Mouse (Mus musculus) forebrain, embryonic 11.5 days (tissue): ENCODE measurements at regions not wholly inside any gene's neighbourhood (a gene's known extent, or its start where the extent isn't known, plus 50 kb on each side); places are given as distances from the start of the nearest gene placed in this dataset.

Source experiments
- ATAC-seq: fragments of 200-750 bp; cut with Nextera tagmentation; replicated peaks from 2 replicates; pipeline ENCODE4 v1.8.0; 2017; ENCODE audit warnings: moderate TSS enrichment; ENCODE audit not compliant: low FRiP score
- DNase-seq: peaks from one replicate; pipeline ENCODE4 v3.0.0-alpha.2; 2017; ENCODE audit warnings: low spot score
- H3K27ac ChIP-seq: fragments of 300-500 bp; sonication (generic); 2 replicates; pipeline ENCODE4 v1.5.1; 2014; ENCODE audit warnings: low read depth, low read length
- H3K27me3 ChIP-seq: fragments of 300-500 bp; sonication (generic); 2 replicates; pipeline ENCODE4 v1.6.1; 2014; ENCODE audit warnings: mild to moderate bottlenecking, low read length, mixed read lengths; ENCODE audit not compliant: control insufficient read depth, insufficient read depth
- H3K36me3 ChIP-seq: fragments of 300-500 bp; sonication (generic); 2 replicates; pipeline ENCODE4 v1.6.1; 2014; ENCODE audit warnings: mild to moderate bottlenecking, low read length, moderate library complexity, mixed read lengths; ENCODE audit not compliant: control insufficient read depth, insufficient read depth
- H3K4me1 ChIP-seq: fragments of 300-500 bp; sonication (generic); replicated peaks from 2 replicates; pipeline ENCODE4 v1.6.1; 2014; ENCODE audit warnings: low read length, mixed read lengths; ENCODE audit not compliant: control insufficient read depth, insufficient read depth
- H3K4me2 ChIP-seq: fragments of 300-500 bp; sonication (generic); 2 replicates; pipeline ENCODE4 v1.6.1; 2014; ENCODE audit warnings: low read depth, mild to moderate bottlenecking, low read length, moderate library complexity, mixed read lengths; ENCODE audit not compliant: severe bottlenecking
- H3K4me3 ChIP-seq: fragments of 300-500 bp; sonication (generic); 2 replicates; pipeline ENCODE4 v1.5.1; 2014; ENCODE audit warnings: low read depth, low read length
- H3K9ac ChIP-seq: fragments of 300-500 bp; sonication (generic); 2 replicates; pipeline ENCODE4 v1.6.1; 2014; ENCODE audit warnings: low read length
- H3K9me3 ChIP-seq: fragments of 300-500 bp; sonication (generic); 2 replicates; pipeline ENCODE4 v1.6.1; 2016; ENCODE audit warnings: low read length, mixed read lengths; ENCODE audit not compliant: control insufficient read depth
- WGBS: fragments of 180-500 bp; shearing (Covaris S2); extraction: QIAGEN DNeasy Blood & Tissue Kit; methylation state at CpG from one replicate; pipeline ENCODE4 v1.1.7; 2014; 5-methylcytosine and 5-hydroxymethylcytosine counted together

DNA sequence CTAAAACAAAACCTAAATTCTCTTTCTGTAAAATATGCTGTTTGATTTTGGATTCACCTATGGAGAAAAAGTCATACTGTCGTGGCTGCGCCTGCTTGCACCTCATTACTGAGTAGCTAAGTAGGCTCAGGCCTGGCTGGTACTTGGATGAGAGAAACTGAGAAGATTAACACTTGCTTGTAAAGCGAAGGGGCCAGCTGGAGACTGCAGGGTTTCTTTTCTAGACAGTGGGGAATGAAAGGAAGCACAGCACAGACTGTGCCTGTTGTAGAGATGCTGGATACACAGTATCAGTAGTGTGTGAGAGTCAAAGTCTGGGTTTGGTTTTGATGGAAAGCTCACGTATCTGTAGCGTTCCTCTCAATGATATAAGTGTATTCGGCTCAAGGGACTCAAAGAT, 123.5 kb downstream of the Ackr3 start:
- Histone ChIP-seq H3K4me3 (no peak overlapping the region), H3K27ac (no peak overlapping the region), H3K27me3 (no peaks in the 10 kb centered on the region), H3K36me3 (no peaks in the 10 kb centered on the region), H3K4me2 (no peak overlapping the region), H3K9ac (no peak overlapping the region), H3K9me3 (no peaks in the 10 kb centered on the region), H3K4me1 (no peaks in the 10 kb centered on the region; the same call in 1 of the 2 replicates)
- ATAC-seq (no peak), DNase-seq (no peak)
- 55% methylated on average over 6 of the region's 6 CpGs for WGBS

DNA sequence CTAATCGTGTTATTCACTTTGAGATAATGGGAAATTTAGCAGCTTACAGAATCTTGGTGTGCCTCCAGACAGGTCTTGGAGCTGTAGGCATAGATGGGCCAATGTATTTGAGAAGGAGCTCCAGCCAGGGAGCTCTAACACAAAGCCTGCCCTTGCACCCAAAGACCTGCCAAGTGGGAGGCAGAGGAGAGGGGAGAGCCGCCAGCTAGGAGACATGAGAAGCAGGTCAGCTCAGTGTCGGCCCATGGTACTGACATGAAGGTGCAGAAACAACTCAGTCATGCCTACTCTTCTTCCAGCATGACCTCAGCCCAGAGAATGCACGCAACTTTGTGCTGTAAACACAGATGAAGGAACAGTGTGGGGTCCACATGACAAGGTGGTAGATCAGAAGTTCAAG, 128.8 kb downstream of the Ackr3 start:
- Histone ChIP-seq H3K9me3 (no peaks in the 10 kb centered on the region), H3K4me1 (peaks cover 4% of the 10 kb centered on the region), H3K36me3 (no peaks in the 10 kb centered on the region), H3K9ac (no peak overlapping the region), H3K4me2 (no peak overlapping the region), H3K4me3 (no peak overlapping the region), H3K27me3 (no peaks in the 10 kb centered on the region), H3K27ac (no peak overlapping the region)
- DNase-seq (no peak), ATAC-seq (no peak)
- 90% methylated on average over 4 of the region's 4 CpGs for WGBS

DNA sequence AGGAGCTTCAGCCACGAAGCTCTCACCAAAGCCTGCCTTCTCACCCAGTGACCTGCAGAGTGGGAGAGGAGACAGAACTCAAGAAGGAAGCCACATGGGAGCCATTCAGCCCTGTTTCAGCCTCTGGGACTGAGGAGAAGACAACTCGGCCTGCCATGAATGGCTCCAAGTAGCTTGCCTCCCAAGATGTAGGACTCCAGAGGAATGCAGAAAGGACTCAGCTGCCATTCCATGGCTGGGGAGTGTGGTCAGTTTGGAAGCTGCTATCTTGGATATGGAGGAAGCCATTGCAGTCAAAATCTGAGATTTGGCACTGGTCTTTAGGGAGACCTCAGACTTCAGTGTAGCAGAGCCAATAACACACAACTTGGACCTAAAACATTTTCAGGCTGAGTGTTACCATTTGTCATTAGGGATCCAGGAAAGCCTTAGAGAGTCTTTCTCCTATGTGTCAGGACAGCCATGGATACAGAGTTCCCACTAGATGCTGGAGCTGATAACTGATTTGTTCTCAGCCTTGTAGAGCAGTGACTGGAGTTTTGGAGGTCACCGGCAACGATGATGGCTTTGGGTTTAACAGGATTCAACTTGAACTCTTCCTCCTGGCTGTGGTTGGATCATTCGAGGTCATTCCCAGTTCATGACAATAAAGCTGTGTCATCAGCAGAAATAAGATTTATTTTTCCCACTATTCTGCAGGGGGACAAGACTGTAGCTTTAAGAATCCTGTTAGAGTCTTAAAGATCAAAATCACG, 130.1 kb downstream of the Ackr3 start:
- DNase-seq (no peak), ATAC-seq (no peak)
- WGBS, result 88% methylated on average over 6 of the region's 6 CpGs
- H3K4me1 ChIP-seq, result peaks cover 4% of the 10 kb centered on the region
- no peaks in the 10 kb centered on the region for H3K27me3 ChIP-seq
- no peak overlapping the region for H3K9ac ChIP-seq
- no peaks in the 10 kb centered on the region for H3K9me3 ChIP-seq
- no peak overlapping the region for H3K27ac ChIP-seq
- no peak overlapping the region for H3K4me3 ChIP-seq
- no peaks in the 10 kb centered on the region for H3K36me3 ChIP-seq
- H3K4me2 ChIP-seq, result no peak overlapping the region

DNA sequence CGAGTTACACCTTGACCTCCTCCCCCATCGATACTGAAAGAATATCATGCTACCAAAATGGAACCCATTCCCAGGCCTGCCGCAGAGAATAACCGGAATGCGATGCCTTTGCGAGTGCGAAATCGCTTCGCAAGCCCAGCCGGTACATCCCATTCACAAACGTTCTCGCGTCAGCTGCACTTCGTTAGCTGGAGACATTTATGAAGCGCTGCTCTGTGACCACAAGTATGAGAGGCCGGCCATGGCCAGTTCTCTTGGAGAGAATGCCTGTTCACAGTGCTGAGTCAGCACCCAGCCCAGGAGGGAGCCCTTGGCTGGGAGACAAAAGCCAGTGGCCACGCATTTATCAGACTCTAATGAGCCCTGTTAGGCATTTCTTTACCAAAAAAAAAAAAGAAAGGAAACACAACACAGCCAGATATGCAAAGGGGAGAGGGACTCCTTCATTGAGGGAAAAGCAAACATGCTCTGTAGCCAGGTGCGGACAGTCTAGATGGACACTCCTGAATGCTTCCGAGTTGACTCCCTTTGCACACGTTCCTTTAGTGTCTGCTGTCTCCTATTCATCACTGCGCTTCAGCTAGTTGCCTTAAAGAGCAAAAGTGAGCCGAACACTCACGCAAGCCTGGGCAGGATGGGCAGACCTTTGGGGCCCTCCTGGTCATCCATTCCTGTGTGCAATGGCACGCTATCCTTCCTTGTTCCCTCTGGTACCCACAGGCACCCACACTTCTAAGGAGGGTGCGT, 131.4 kb downstream of the Ackr3 start:
- ATAC-seq, result no peak
- Histone ChIP-seq H3K4me3 (no peak overlapping the region), H3K36me3 (no peaks in the 10 kb centered on the region), H3K27me3 (no peaks in the 10 kb centered on the region), H3K4me2 (no peak overlapping the region), H3K4me1 (peaks cover 4% of the 10 kb centered on the region), H3K9me3 (no peaks in the 10 kb centered on the region), H3K9ac (no peak overlapping the region), H3K27ac (no peak overlapping the region)
- WGBS, result 62% methylated on average over 25 of the region's 25 CpGs
- peak; percentile 53 for DNase-seq

DNA sequence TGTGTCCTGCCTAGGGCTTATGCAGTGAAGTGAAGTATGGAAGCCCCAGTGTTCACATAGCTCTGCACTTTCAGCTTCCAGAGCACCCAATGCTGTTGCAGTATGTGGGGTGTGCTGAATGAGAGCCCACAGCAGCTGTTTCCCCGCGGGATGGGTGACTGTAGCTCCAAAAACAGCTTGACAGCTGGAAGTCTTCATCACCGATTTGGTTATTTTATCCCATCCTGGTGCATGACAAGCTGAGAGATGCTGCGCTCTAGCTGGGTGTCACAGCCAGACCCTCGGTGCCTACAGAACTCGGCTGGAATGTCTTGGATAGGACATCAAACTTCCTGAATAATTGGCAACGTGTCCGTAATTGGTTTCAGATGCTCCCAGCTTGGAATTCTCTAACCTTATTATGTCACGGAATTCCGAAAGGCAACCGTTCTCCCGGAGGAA, 134.1 kb downstream of the Ackr3 start:
- no peaks in the 10 kb centered on the region for H3K36me3 ChIP-seq
- no peak overlapping the region for H3K4me3 ChIP-seq
- no peak overlapping the region for H3K27ac ChIP-seq
- DNase-seq (no peak), ATAC-seq (no peak)
- H3K4me2 ChIP-seq, result no peak overlapping the region
- WGBS, result 81% methylated on average over 12 of the region's 12 CpGs
- H3K27me3 ChIP-seq, result no peaks in the 10 kb centered on the region
- peaks cover 4% of the 10 kb centered on the region for H3K4me1 ChIP-seq
- no peaks in the 10 kb centered on the region for H3K9me3 ChIP-seq
- H3K9ac ChIP-seq, result no peak overlapping the region

DNA sequence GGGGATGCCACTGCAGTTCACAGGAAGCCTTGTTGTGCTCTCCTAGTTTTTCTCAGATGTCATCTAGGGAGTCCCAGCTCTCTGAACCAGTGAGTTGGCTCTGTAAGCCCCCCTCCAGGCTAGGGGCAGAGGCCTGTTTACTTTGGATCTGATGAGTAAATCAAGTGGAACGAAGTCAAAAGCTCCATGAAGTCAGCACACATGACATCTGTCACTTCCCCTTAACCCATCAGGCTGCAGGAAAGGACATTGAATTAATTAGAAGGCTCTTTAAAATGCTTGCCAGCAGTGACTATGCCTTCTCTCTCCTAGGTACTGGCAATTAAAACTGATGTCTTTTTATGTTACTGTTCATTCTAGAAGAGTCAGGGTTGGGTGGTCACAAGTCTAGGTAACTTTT, 138.6 kb downstream of the Ackr3 start:
- Histone ChIP-seq H3K9ac (no peak overlapping the region), H3K27ac (no peak overlapping the region), H3K36me3 (no peaks in the 10 kb centered on the region), H3K9me3 (no peaks in the 10 kb centered on the region), H3K4me1 (no peaks in the 10 kb centered on the region), H3K27me3 (no peaks in the 10 kb centered on the region), H3K4me2 (no peak overlapping the region), H3K4me3 (no peak overlapping the region)
- no peak for ATAC-seq
- DNase-seq, result no peak
- WGBS, result 45% methylated on average over 1 of the region's 1 CpGs

DNA sequence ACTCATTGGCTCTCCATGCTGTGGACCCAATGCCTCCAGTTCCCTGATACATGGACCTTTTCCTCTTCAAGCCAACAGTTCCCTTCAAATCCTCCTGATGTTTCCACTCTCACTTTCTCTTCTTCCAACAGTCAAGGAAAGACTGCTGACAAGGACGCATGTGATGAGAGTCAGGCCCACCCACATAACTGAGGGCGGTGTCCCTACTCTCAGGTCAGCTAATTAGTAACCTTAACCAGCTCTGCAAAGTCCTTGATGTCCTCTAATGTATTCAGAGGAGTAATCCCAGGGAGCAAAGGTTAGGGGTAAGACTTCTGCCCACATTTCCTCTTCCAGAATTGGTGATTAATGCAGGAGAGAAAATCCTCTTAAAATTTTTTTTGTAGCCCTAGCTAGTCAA, 139.7 kb downstream of the Ackr3 start:
- DNase-seq, result no peak
- no peak for ATAC-seq
- no peak overlapping the region for H3K27ac ChIP-seq
- H3K4me1 ChIP-seq, result no peaks in the 10 kb centered on the region
- no peak overlapping the region for H3K4me2 ChIP-seq
- H3K9ac ChIP-seq, result no peak overlapping the region
- no peaks in the 10 kb centered on the region for H3K27me3 ChIP-seq
- H3K36me3 ChIP-seq, result no peaks in the 10 kb centered on the region
- WGBS, result 54% methylated on average over 2 of the region's 2 CpGs
- no peak overlapping the region for H3K4me3 ChIP-seq
- no peaks in the 10 kb centered on the region for H3K9me3 ChIP-seq

DNA sequence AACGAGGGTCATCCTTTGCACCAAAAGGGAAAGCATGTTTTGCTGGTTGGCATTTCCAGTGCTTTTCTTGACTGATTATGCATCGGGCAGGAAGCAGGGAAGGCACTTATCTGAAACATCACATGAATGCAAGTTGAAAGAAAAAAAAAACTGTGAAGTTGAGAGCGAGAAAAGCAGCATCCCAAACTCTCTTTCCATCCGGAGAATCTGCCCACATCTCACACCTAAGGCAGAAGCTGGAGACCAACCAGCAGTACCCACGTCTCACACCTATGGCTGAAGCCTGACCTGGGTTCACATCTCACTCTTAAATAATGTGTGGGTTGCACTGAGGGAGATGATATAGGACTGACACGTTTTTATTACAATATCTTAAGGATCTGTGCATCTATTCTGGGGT, 143.3 kb downstream of the Ackr3 start:
- Histone ChIP-seq H3K27ac (no peak overlapping the region), H3K9ac (no peak overlapping the region), H3K4me3 (no peak overlapping the region), H3K4me1 (no peaks in the 10 kb centered on the region), H3K27me3 (no peaks in the 10 kb centered on the region), H3K4me2 (no peak overlapping the region), H3K36me3 (no peaks in the 10 kb centered on the region), H3K9me3 (no peaks in the 10 kb centered on the region)
- 76% methylated on average over 6 of the region's 6 CpGs for WGBS
- DNase-seq, result no peak
- ATAC-seq, result no peak

DNA sequence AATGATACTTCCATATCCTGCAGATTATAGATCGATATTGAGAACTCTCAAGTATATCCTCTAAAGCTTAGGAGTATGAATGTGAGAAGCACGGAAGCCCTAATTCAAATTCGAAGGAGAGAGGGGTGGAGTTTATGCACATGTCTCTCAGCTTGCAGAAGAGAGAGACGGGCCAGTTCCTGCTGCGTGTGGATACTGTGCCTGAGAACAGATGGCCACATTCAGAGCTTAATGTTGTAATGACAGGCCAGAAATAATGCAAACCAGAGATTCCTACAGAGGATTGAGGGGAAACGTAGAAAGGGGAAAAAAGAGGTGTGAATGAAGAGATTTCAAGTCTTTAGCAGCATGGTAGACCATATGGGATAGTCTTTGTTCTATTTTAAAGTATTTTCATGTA, 145.8 kb downstream of the Ackr3 start:
- ATAC-seq, result no peak
- no peaks in the 10 kb centered on the region for H3K9me3 ChIP-seq
- DNase-seq, result no peak

More for the DNA sequence above, 145.8 kb downstream of the Ackr3 start:
- no peaks in the 10 kb centered on the region for H3K27me3 ChIP-seq
- no peaks in the 10 kb centered on the region for H3K36me3 ChIP-seq
- H3K27ac ChIP-seq, result no peak overlapping the region
- 48% methylated on average over 6 of the region's 6 CpGs for WGBS
- no peak overlapping the region for H3K4me2 ChIP-seq
- H3K9ac ChIP-seq, result no peak overlapping the region
- no peak overlapping the region for H3K4me3 ChIP-seq
- H3K4me1 ChIP-seq, result no peaks in the 10 kb centered on the region; the same call in 1 of the 2 replicates
